Mouse (Mus musculus) macrophage (primary cell): ENCODE measurements around the gene Prnp. TPM values are rescaled to one million over a fixed set of nuclear protein-coding genes. Genes with fewer than 3 reads are reported as not detected.

Experiments
- H3K27ac ChIP-seq: fragments of 350-480 bp; formaldehyde crosslinking; 2 replicates; pipeline ENCODE4 v1.9.0; 2021
- H3K36me3 ChIP-seq: fragments of 350-480 bp; formaldehyde crosslinking; 2 replicates; pipeline ENCODE4 v1.9.0; 2021; ENCODE audit errors: inconsistent target
- H3K4me3 ChIP-seq: fragments of 350-480 bp; formaldehyde crosslinking; 2 replicates; pipeline ENCODE4 v1.9.0; 2021; ENCODE audit errors: inconsistent target
- H3K79me2 ChIP-seq: fragments of 350-480 bp; formaldehyde crosslinking; 2 replicates; pipeline ENCODE4 v1.9.0; 2021; ENCODE audit errors: inconsistent target
- WGBS: methylation state at CpG from one replicate; pipeline ENCODE4 v1.1.7; 2026; ENCODE audit warnings: inconsistent platforms; ENCODE audit not compliant: missing documents; 5-methylcytosine and 5-hydroxymethylcytosine counted together
- polyA plus RNA-seq: library from polyadenylated mRNA; stranded (reverse); fragments of 250-400 nt; gene quantifications from 3 replicates; pipeline ENCODE4 v1.2.4, GENCODE M21; 2018; ENCODE audit warnings: inconsistent platforms

Gene Prnp
- polyA plus RNA-seq, 1 experiment from 2014 or later = 25.4 TPM

DNA sequence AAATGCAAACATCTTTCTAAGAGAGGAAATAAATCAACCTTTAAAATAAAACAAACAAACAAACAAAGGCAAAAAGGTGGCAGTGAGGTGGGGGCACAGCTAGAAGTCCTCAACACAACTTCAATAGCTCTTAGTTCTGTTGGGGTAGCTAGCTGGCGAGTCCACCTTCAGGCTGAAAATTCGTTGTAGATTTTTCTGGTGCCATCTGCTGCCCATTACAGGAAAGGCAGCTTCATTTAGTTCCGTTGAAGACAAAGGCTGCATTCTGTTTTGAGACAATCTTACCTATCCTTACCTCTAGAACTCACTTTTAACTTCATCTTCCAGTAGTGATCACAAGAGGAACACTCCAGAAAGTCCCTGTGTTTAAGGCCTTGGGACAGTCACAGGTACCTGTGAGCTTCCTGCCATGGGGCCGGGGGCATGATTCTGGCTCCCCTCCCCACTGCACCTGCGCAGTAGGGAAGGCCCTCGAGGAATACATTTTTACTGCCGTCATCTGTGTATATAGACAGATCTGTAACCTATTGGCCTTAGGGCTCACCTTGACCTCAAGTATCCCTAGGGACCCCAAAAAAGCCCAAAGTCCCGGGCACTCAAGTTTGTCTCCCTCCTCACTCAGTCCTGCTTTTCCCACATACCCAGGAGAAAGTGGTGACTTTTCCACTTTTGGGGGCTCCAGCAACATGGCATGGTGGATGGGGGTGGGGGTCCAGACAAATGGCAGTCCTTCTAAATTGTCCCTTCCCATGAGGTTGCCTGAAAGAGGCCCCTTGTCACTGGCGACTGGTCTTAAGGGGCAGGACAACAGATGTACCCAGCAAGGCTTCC is 40.3 kb downstream of the Prnp start:
- WGBS = 41% methylated on average over 8 of the region's 9 CpGs
- H3K36me3 ChIP-seq = no peaks in the 10 kb centered on the region
- H3K79me2 ChIP-seq = no peaks in the 10 kb centered on the region
- no peak overlapping the region for H3K4me3 ChIP-seq
- H3K27ac ChIP-seq = no peak overlapping the region

DNA sequence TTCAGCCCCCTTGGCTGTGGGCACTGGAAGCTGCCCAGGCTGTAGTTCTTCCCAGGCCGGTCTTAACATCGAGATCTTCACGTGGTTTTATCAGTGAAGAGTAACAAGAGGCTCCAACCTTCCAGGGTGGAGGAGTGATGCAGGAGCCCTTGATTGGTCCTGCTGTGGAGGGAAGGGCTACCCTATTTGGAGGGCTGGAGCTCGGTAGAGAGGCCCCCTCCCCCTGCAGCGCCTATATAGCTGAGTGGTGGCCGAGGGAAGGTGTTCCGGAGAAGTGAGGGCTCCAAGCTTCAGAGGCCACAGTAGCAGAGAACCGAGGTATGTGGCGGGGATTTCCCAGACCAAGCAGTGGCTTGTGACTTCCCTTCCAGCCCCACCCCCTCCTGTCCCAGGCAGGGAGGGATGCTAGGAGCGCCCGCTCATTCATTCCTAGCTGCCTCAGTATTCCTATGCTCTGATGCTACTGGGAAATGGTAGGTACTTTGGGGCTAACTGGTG is 40.9 kb downstream of the Prnp start, which contains the start of gene Prnd:
Prnd (plus strand) TSS at position 264 of the 498 bp plus-strand sequence.
- Histone ChIP-seq H3K4me3 (no peak within 1 kb of the TSS), H3K36me3 (no peaks in the 10 kb centered on the region), H3K27ac (no peak within 1 kb of the TSS), H3K79me2 (no peaks in the 10 kb centered on the region)
- WGBS = 5% methylated on average over 11 of the region's 11 CpGs

DNA sequence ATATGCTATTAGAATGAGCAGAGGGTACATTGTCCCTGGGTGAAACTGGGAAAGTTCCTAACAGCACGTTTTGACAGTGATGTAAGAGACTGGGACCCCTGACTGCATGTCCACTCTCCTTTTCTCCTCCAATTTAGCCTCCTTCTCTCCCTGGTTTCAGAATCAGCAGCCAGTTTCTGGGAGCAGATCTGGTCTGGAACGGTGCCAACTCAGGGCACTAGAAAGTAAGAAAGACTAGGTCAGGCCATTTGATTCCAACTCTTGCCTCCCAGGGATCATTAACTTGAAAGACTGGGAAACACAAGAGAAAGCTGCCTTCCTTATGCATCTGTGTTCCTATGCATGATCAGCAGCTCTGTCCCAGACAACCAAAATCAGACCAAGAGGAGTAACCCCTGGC is 42.7 kb downstream of the Prnp start:
- no peak overlapping the region for H3K27ac ChIP-seq
- H3K79me2 ChIP-seq = no peaks in the 10 kb centered on the region
- H3K36me3 ChIP-seq = no peaks in the 10 kb centered on the region
- WGBS = 75% methylated on average over 2 of the region's 2 CpGs
- no peak overlapping the region for H3K4me3 ChIP-seq

DNA sequence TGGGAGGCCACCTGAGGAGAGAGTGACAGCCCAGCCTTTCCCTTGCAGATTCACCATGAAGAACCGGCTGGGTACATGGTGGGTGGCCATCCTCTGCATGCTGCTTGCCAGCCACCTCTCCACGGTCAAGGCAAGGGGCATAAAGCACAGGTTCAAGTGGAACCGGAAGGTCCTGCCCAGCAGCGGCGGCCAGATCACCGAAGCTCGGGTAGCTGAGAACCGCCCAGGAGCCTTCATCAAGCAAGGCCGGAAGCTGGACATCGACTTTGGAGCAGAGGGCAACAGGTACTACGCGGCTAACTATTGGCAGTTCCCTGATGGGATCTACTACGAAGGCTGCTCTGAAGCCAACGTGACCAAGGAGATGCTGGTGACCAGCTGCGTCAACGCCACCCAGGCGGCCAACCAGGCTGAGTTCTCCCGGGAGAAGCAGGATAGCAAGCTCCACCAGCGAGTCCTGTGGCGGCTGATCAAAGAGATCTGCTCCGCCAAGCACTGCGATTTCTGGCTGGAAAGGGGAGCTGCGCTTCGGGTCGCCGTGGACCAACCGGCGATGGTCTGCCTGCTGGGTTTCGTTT is 43.3 kb downstream of the Prnp start:
- Histone ChIP-seq H3K27ac (no peak overlapping the region), H3K36me3 (no peaks in the 10 kb centered on the region), H3K79me2 (no peaks in the 10 kb centered on the region), H3K4me3 (no peak overlapping the region)
- WGBS = 32% methylated on average over 29 of the region's 29 CpGs

DNA sequence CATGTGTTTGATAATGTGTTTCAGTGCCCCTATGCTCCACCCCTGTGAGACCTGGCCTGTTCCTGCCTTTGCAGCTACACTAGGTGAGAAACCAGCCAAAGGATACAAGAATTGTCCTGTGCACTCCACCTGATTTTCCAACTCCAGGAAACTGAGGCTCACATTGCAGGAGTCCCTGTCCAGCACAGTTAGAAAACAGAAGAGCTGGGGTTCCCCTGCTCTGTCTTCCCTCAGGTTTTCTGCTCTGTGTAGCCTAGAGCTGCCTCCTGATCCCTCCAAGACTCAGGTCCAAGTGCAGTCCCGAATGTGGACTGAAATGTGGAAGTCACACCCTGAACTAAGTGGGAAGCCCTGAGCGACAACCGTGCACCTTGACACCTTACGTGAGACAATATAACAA is 44.0 kb downstream of the Prnp start:
- WGBS = 88% methylated on average over 4 of the region's 4 CpGs

DNA sequence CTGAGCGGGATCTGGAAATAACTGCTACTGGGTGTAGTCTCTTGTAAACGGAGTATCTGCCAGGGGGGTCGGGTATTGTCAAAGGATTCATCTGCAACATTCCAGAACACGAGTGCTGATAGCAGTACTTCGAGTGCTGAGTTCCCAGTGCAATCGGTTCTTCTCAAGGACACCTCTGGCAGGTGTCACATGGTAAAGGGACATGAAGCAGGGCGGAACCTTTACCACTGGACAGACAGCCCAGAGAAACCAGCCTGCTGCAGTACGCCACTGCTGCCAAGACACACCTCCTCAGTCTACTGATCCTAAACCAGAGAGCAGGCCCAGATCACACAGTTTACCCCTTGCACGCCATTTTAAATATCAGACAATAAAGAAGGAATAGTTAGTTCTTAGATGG is 45.1 kb downstream of the Prnp start:
- no peaks in the 10 kb centered on the region for H3K79me2 ChIP-seq
- no peak overlapping the region for H3K27ac ChIP-seq
- no peak overlapping the region for H3K4me3 ChIP-seq
- no peaks in the 10 kb centered on the region for H3K36me3 ChIP-seq
- 79% methylated on average over 7 of the region's 9 CpGs for WGBS

More for the DNA sequence above, 44.0 kb downstream of the Prnp start:
- Histone ChIP-seq H3K79me2 (no peaks in the 10 kb centered on the region), H3K36me3 (no peaks in the 10 kb centered on the region), H3K27ac (no peak overlapping the region), H3K4me3 (no peak overlapping the region)

DNA sequence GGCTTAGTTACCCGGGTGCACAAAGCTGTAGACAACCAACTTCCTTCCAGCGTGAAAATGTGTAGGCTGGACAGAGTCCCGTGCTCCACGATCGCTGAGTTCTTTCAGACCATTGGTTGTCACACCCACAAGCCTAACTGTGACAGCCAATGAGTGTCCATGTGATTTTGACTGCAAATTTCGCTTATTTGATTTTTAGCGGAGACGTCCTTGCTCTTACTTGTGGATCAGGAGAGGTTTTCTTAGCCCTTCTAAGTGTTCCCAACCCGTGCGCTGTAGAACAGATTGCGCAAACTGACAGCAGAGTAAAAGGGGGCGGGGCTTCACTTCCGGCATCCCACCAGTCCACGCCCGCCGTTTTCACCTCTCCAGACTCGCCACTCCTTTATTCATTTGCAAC is 45.5 kb downstream of the Prnp start:
- H3K36me3 ChIP-seq = no peaks in the 10 kb centered on the region
- H3K27ac ChIP-seq = no peak overlapping the region
- WGBS = 6% methylated on average over 17 of the region's 17 CpGs
- no peaks in the 10 kb centered on the region for H3K79me2 ChIP-seq
- peak overlapping the region; percentile 2; the same call in 1 of the 2 replicates for H3K4me3 ChIP-seq

DNA sequence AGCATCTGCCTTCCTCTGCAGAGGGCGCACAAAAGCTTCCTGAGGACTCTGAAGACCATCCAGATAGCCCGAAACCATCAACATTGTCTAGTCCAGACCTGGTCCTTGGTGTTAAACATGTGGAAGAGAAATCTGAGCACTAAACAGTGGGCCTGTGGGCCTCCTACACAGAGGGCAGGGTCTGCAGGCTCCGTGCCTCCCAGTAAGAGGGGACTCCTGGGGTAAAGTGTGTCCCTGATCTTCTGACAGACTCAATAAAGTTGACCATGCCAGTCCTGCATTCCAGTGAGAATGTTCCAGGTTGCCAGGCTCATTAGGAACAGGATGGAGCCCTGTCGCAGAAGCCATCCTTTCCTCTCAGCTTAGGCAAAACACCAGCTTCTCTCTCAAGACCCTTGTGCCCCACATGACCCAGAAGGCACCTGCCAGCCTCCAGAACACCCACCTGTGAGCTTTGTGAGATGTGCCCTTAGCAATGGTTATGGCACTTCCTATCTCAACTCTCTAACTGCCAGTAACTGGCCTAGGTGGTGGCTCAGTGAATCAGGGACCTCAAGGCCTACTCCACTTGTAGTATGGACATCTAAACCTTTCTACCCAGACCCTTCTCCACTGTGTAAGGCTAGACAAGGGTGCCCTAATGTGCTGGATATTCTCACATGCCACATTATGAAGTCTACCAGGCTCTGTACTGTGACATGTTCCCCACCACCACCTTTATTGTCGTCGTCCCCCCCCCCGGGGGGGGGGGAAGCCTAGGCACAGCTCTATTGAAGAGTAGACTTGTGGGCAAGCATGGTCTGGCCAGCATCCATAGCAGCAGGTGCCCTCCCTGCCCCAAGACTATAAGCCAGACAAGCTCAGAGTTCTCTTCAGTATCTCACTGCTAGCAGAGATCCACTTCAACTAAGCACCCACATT is 46.9 kb downstream of the Prnp start:
- Histone ChIP-seq H3K36me3 (no peaks in the 10 kb centered on the region), H3K79me2 (no peaks in the 10 kb centered on the region), H3K27ac (no peak overlapping the region), H3K4me3 (no peak overlapping the region)
- 90% methylated on average over 7 of the region's 7 CpGs for WGBS

DNA sequence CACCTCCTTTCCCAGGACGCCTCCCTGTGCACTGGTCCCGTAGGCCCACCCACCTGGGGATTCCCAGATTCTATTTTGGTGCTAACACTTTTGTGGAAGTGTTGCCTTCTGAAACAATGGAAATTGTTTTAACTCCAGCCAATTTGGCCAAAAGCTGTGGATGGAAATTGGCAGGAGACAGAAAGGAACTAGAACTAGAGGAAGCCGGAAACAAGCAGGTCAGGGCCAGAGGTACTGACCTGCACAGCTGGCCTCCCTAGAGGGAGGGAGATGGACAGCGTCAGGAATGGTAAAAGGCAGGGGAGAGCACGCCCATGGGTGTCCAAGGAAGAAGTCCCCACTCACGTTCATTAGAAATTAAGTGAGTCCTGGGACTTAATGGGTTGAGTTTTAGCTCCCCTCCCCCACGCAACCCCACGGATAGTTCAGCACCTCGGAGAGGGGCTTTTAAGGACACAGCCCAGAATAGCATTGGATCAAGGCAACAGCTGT is 48.0 kb downstream of the Prnp start:
- Histone ChIP-seq H3K36me3 (no peaks in the 10 kb centered on the region), H3K27ac (no peak overlapping the region), H3K4me3 (no peak overlapping the region), H3K79me2 (no peaks in the 10 kb centered on the region)
- 76% methylated on average over 9 of the region's 9 CpGs for WGBS

DNA sequence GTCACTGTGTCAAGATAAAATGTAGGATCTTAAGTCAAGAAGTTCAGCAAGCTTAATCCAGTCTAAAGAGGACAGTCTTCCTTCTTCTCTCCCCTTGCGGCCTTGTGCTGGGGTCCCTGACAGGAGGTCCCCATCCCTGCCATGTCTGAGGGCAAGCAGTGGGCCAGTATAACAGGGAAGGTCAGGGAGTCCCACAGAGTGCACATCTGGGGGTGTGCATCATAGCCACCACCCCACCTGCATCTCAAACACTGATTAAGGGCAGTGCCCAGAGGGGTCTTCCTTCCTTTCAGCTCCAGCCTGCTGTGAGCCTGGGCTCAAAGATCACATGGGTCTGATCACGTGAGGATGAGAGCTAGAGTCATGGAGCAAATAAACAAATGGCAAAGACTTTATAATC is 51.9 kb downstream of the Prnp start:
- H3K4me3 ChIP-seq = no peak overlapping the region
- 83% methylated on average over 2 of the region's 2 CpGs for WGBS
- H3K36me3 ChIP-seq = no peaks in the 10 kb centered on the region
- no peak overlapping the region for H3K27ac ChIP-seq
- no peaks in the 10 kb centered on the region for H3K79me2 ChIP-seq

DNA sequence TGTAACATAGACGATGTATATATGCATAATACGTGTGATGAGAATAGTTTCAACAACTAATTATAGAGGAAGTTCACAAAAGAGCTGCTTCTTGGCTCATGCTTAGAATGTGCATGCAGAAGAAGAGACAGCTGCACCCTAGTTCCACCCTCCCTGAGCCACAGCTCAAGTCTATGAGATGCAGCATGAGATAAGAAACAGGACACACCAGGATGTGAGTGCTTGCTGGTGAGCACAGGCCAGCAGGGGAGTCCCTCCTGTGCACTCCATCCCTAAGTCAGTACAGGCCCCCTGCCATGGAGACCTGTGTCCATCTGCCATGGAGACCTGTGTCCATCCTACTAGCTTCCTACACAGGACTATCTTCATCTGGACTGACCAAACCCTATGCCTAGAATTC is 60.9 kb downstream of the Prnp start:
- H3K27ac ChIP-seq = no peak overlapping the region
- H3K4me3 ChIP-seq = no peak overlapping the region
- no peaks in the 10 kb centered on the region for H3K79me2 ChIP-seq
- WGBS = 90% methylated on average over 2 of the region's 2 CpGs
- no peaks in the 10 kb centered on the region for H3K36me3 ChIP-seq

DNA sequence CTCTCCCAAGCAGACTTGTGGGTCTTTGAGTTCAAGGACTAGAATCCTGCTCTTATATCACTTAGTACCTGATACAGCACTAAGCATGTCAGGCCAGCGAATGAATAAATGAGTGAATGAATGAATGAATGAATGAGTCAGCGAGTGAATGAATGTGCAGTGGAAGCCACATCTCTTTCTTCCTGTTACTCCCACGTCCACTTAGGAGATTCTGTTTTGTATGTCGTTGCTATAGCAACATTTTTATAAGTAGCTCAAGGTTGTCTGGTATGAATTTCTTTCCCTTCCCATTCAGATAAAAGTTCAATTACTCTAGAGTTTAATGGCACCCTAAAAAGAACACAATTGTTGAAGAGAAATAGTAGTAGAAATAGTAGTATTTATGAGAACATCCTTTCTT is 61.4 kb downstream of the Prnp start:
- Histone ChIP-seq H3K79me2 (no peaks in the 10 kb centered on the region), H3K4me3 (no peak overlapping the region), H3K27ac (no peak overlapping the region), H3K36me3 (no peaks in the 10 kb centered on the region)
- WGBS = 73% methylated on average over 4 of the region's 4 CpGs

DNA sequence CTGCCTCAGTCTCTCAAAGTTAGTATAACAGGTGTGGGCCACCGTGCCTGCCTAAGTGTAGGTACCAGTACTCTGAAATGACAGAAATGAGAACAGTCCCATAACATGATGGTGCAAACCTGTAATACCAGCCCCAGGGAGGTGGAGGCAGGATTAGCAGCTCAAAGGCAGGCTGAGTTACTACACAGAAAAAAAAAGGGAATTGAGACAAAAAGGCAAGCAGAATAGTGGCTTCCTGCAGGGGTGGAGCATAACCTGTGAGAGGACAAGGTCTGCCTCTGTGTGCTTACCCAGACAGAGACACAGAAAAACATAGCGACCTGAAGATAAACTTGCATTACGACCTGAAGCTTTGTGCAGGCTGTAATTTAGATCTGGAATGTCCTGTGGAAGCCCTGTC is 66.9 kb downstream of the Prnp start:
- no peaks in the 10 kb centered on the region for H3K36me3 ChIP-seq
- H3K4me3 ChIP-seq = no peak overlapping the region
- no peaks in the 10 kb centered on the region for H3K79me2 ChIP-seq
- 53% methylated on average over 3 of the region's 3 CpGs for WGBS
- H3K27ac ChIP-seq = no peak overlapping the region

DNA sequence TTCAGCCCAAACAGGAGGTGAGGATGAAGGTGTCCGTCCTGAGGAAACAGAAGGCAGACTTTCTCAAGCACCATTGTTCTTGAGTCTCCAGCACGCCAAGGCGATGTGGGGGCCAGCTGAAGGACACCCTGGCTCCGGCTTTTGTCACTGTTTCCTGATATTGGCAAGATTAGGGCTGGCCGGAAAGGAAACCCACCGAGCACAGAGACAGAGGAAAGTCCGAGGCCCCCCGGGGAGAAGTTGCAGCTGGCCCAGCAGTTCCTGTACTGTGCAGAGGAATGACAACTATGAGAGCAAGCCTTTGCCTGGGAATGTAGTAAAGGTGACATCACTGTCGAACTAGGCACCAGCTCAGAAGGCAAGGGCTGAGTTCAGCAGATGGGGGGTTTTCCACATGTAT is 71.1 kb downstream of the Prnp start:
- Histone ChIP-seq H3K27ac (no peak overlapping the region), H3K36me3 (no peaks in the 10 kb centered on the region), H3K4me3 (no peak overlapping the region), H3K79me2 (no peaks in the 10 kb centered on the region)
- WGBS = 38% methylated on average over 9 of the region's 9 CpGs
